Mouse (Mus musculus) heart, embryonic 11.5 days (tissue): ENCODE results near the gene Ralbp1. TPM values are rescaled to one million over a fixed set of nuclear protein-coding genes. Genes with fewer than 3 reads are reported as not detected.

ENCODE experiments used
- ATAC-seq: fragments of 200-750 bp; cut with Nextera tagmentation; replicated peaks from 2 replicates; pipeline ENCODE4 v1.8.0; 2017; ENCODE audit warnings: moderate library complexity; ENCODE audit not compliant: insufficient number of reproducible peaks, low FRiP score, low TSS enrichment
- H3K27ac ChIP-seq: fragments of 300-500 bp; sonication (generic); 2 replicates; pipeline ENCODE4 v1.5.1; 2014; ENCODE audit warnings: mild to moderate bottlenecking, low read depth, low read length
- H3K27me3 ChIP-seq: fragments of 300-500 bp; sonication (generic); 2 replicates; pipeline ENCODE4 v1.6.1; 2014; ENCODE audit warnings: mild to moderate bottlenecking, low read length, mixed read lengths; ENCODE audit not compliant: control insufficient read depth, insufficient read depth
- H3K36me3 ChIP-seq: fragments of 300-500 bp; sonication (generic); 2 replicates; pipeline ENCODE4 v1.6.1; 2014; ENCODE audit warnings: mild to moderate bottlenecking, low read length, moderate library complexity, mixed read lengths; ENCODE audit not compliant: control insufficient read depth, insufficient read depth
- H3K4me1 ChIP-seq: fragments of 300-500 bp; sonication (generic); 2 replicates; pipeline ENCODE4 v1.6.1; 2014; ENCODE audit warnings: low read length; ENCODE audit not compliant: control insufficient read depth, insufficient read depth
- H3K4me2 ChIP-seq: fragments of 300-500 bp; sonication (generic); 2 replicates; pipeline ENCODE4 v1.6.1; 2014; ENCODE audit warnings: mild to moderate bottlenecking, moderate library complexity
- H3K4me3 ChIP-seq: fragments of 300-500 bp; sonication (generic); 2 replicates; pipeline ENCODE4 v1.5.1; 2014; ENCODE audit warnings: low read depth, low read length
- H3K9ac ChIP-seq: fragments of 300-500 bp; sonication (generic); 2 replicates; pipeline ENCODE4 v1.6.1; 2014; ENCODE audit warnings: mild to moderate bottlenecking, low read depth, low read length, moderate library complexity
- H3K9me3 ChIP-seq: fragments of 300-500 bp; sonication (generic); replicated peaks from 2 replicates; pipeline ENCODE4 v1.6.1; 2016; ENCODE audit warnings: low read length; ENCODE audit not compliant: control insufficient read depth
- WGBS: fragments of 180-500 bp; shearing (Covaris S2); extraction: QIAGEN DNeasy Blood & Tissue Kit; methylation state at CpG from one replicate; pipeline ENCODE4 v1.1.7; 2014; ENCODE audit not compliant: insufficient replicate concordance; 5-methylcytosine and 5-hydroxymethylcytosine counted together
- polyA plus RNA-seq: library from polyadenylated mRNA; unstranded; fragments of >200 nt; fragmentation: Nextera tagmentation; extraction: Ambion mirVana; gene quantifications from 2 replicates; pipeline ENCODE4 v1.2.1, GENCODE M21; 2014

The Ralbp1 gene
- polyA plus RNA-seq, 1 experiment from 2014 or later: 47.5 TPM

DNA sequence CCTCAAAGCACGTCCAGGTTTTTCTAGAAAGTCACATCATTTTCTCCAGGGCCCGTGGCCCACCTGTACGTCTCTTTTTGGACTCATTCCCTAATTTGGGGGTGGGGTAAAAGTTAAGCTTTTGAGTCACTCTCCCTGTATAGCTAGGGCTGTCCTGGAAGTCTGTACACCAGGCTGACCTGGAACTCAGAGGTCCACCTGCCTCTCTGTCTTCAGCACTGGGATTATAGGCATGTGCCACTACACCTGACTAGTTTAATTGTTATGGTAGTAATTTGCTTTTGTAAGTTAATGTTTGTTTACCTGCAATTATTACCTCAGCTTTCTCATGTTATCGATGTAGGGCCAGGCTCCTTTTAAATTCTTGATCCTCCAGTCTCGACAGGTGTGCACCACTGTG is 63.2 kb downstream of the Ralbp1 start:
- no peak for ATAC-seq
- WGBS: 97% methylated on average over 5 of the region's 5 CpGs
- Histone ChIP-seq H3K36me3 (peaks cover 15% of the 10 kb centered on the region), H3K9ac (no peak overlapping the region), H3K4me3 (no peak overlapping the region), H3K27me3 (no peaks in the 10 kb centered on the region), H3K27ac (no peak overlapping the region), H3K4me2 (no peak overlapping the region), H3K9me3 (no peaks in the 10 kb centered on the region), H3K4me1 (0 out of 2 replicates have a peak, but pooled peaks cover 3% of the 10 kb centered on the region)

- Histone ChIP-seq H3K27ac (no peak overlapping the region), H3K4me1 (0 out of 2 replicates have a peak, but pooled peaks cover 3% of the 10 kb centered on the region), H3K27me3 (no peaks in the 10 kb centered on the region), H3K9me3 (no peaks in the 10 kb centered on the region), H3K9ac (no peak overlapping the region), H3K4me3 (no peak overlapping the region), H3K4me2 (no peak overlapping the region), H3K36me3 (peaks cover 31% of the 10 kb centered on the region)
- 58% methylated on average over 5 of the region's 5 CpGs for WGBS
- ATAC-seq: no peak
These were observed 65.4 kb downstream of the Ralbp1 start for GRCm38 (mm10) chr17:65820197-65820596.

- Histone ChIP-seq H3K4me3 (no peak overlapping the region), H3K36me3 (peaks cover 43% of the 10 kb centered on the region), H3K27ac (no peak overlapping the region), H3K4me2 (no peak overlapping the region), H3K27me3 (no peaks in the 10 kb centered on the region), H3K9me3 (no peaks in the 10 kb centered on the region), H3K4me1 (no peaks in the 10 kb centered on the region), H3K9ac (no peak overlapping the region)
- no peak for ATAC-seq
- WGBS: 94% methylated on average over 8 of the region's 8 CpGs
These were observed 71.8 kb downstream of the Ralbp1 start for GRCm38 (mm10) chr17:65813763-65814162.

- no peaks in the 10 kb centered on the region for H3K9me3 ChIP-seq
- H3K9ac ChIP-seq: no peak overlapping the region
- no peak overlapping the region for H3K4me3 ChIP-seq
- no peaks in the 10 kb centered on the region for H3K4me1 ChIP-seq
- H3K27ac ChIP-seq: no peak overlapping the region
- H3K27me3 ChIP-seq: no peaks in the 10 kb centered on the region
- H3K4me2 ChIP-seq: no peak overlapping the region
- WGBS: 92% methylated on average over 5 of the region's 5 CpGs
- peaks cover 30% of the 10 kb centered on the region for H3K36me3 ChIP-seq
- ATAC-seq: no peak
These were observed 74.6 kb downstream of the Ralbp1 start for GRCm38 (mm10) chr17:65811032-65811431.

- H3K4me1 ChIP-seq: 0 out of 2 replicates have a peak, but pooled peaks cover 5% of the 10 kb centered on the region
- ATAC-seq: no peak
- H3K9ac ChIP-seq: no peak overlapping the region
- H3K4me2 ChIP-seq: no peak overlapping the region
- no peak overlapping the region for H3K4me3 ChIP-seq
- H3K27ac ChIP-seq: no peak overlapping the region
- no peaks in the 10 kb centered on the region for H3K9me3 ChIP-seq
- H3K36me3 ChIP-seq: peaks cover 8% of the 10 kb centered on the region
- 83% methylated on average over 2 of the region's 2 CpGs for WGBS
- H3K27me3 ChIP-seq: no peaks in the 10 kb centered on the region
These were observed 79.2 kb downstream of the Ralbp1 start for GRCm38 (mm10) chr17:65806416-65806815.

- no peaks in the 10 kb centered on the region for H3K9me3 ChIP-seq
- H3K36me3 ChIP-seq: peaks cover 6% of the 10 kb centered on the region
- no peaks in the 10 kb centered on the region for H3K27me3 ChIP-seq
- no peak overlapping the region for H3K4me2 ChIP-seq
- no peak for ATAC-seq
- H3K27ac ChIP-seq: no peak overlapping the region
- no peak overlapping the region for H3K9ac ChIP-seq
- H3K4me1 ChIP-seq: 0 out of 2 replicates have a peak, but pooled peaks cover 5% of the 10 kb centered on the region
- 69% methylated on average over 4 of the region's 4 CpGs for WGBS
- H3K4me3 ChIP-seq: no peak overlapping the region
These were observed 79.6 kb downstream of the Ralbp1 start for GRCm38 (mm10) chr17:65805966-65806365.

- H3K9me3 ChIP-seq: no peaks in the 10 kb centered on the region
- H3K4me3 ChIP-seq: no peak overlapping the region
- no peak for ATAC-seq
These were observed 83.6 kb downstream of the Ralbp1 start for GRCm38 (mm10) chr17:65802026-65802425.

GRCm38 (mm10) chr17:65800451-65800850 is 85.1 kb downstream of the Ralbp1 start:
- Histone ChIP-seq H3K27me3 (no peaks in the 10 kb centered on the region), H3K9me3 (no peaks in the 10 kb centered on the region), H3K9ac (no peak overlapping the region), H3K36me3 (peaks cover 3% of the 10 kb centered on the region; the same call in 1 of the 2 replicates), H3K4me1 (peaks cover 11% of the 10 kb centered on the region), H3K4me3 (no peak overlapping the region), H3K27ac (no peak overlapping the region), H3K4me2 (no peak overlapping the region)
- 94% methylated on average over 6 of the region's 6 CpGs for WGBS
- no peak for ATAC-seq

More at GRCm38 (mm10) chr17:65802026-65802425, 83.6 kb downstream of the Ralbp1 start:
- H3K9ac ChIP-seq: no peak overlapping the region
- no peak overlapping the region for H3K4me2 ChIP-seq
- H3K27me3 ChIP-seq: no peaks in the 10 kb centered on the region
- H3K36me3 ChIP-seq: peaks cover 3% of the 10 kb centered on the region
- WGBS: 67% methylated on average over 4 of the region's 4 CpGs
- no peak overlapping the region for H3K27ac ChIP-seq
- H3K4me1 ChIP-seq: peaks cover 11% of the 10 kb centered on the region

- no peak for ATAC-seq
- Histone ChIP-seq H3K4me3 (no peak overlapping the region), H3K9ac (no peak overlapping the region), H3K4me2 (peak overlapping the region; percentile 8; the same call in 1 of the 2 replicates), H3K9me3 (no peaks in the 10 kb centered on the region), H3K27me3 (no peaks in the 10 kb centered on the region), H3K4me1 (peaks cover 11% of the 10 kb centered on the region), H3K36me3 (no peaks in the 10 kb centered on the region), H3K27ac (no peak overlapping the region)
- 50% methylated on average over 1 of the region's 1 CpGs for WGBS
These were observed 86.2 kb downstream of the Ralbp1 start for GRCm38 (mm10) chr17:65799353-65799752.
